Mouse (Mus musculus): Measurements from ENCODE around the gene Esam. TPM values are rescaled to one million over a fixed set of nuclear protein-coding genes. Genes with fewer than 3 reads are reported as not detected.

The Esam gene
- total RNA-seq, 2 experiments from 2014 or later: not detected

GRCm38 (mm10) chr9:37552536-37553293, 24.8 kb downstream of the Esam start, which contains the start of gene Nrgn:
TSS of gene Nrgn (minus strand) at chr9:37552904.
- ATAC-seq (replicated peaks; ENCODE audit: low FRiP score, poor library complexity, severe bottlenecking): peak; percentile 92

DNA sequence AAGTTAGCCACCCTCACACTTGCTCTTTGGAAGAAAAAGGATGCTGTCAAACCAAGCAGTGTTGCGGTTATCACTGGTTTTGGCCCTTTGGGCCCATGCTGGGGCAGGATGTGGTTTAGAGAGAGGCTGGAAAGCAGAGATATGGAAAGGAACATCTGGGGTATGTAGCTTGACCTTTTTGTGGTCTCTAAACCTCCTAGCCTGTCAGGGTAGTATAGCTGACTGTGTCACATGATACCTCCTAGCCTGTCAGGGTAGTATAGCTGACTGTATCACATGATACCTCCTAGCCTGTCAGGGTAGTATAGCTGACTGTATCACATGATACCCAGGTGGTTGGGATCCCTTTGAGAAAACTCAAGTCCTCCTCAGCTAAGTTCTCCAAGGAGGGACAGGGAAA, 26.4 kb downstream of the Esam start:
- no peak for ATAC-seq (replicated peaks; ENCODE audit: low FRiP score, poor library complexity, severe bottlenecking)

DNA sequence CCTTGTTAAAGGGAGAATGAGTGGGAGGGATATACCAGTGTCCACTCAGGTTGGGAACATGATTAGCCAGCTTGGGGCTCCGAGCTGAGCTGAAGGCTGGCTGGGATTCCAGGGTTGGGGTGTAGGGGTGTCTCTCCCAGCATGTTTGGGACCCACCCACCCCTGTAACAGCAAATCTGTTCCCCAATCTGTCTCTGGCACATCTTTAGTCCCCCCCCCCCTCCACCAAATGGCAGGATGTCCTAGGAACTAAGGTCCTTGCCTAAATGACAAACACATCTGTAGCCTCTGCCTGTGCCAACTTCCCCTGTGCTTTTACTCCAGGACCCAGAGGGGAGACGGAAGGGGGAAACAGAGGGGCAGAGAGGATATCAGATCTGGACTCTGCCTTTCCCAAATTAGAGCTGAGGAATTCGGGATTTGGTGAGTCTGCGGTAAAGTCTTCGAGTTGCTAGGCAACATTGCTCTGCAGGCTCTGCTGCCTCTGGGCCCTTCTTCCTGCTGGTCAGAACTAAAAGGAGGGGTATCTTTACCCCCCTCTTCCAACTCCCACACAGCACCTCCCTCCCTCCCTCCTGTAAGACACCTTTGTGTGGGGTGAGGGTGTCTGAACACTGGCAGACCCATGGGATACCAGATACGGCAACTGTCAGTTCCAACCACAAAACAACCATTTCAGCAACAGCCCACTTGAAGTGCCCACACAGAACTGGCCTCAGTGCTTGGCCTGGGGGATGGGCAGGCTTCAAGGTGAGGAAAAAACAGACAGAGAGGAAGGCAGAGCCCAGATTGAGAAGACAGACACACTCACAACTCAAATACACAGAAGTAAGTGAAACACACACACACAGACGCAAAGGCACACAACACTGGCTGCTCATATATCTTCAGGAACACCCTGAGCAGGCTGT, 27.2 kb downstream of the Esam start, which contains the start of gene Siae:
Gene Siae, plus strand, starts transcription at position 861 of the 911 bp plus-strand sequence.
- ATAC-seq (replicated peaks; ENCODE audit: low FRiP score, poor library complexity, severe bottlenecking): no peak

DNA sequence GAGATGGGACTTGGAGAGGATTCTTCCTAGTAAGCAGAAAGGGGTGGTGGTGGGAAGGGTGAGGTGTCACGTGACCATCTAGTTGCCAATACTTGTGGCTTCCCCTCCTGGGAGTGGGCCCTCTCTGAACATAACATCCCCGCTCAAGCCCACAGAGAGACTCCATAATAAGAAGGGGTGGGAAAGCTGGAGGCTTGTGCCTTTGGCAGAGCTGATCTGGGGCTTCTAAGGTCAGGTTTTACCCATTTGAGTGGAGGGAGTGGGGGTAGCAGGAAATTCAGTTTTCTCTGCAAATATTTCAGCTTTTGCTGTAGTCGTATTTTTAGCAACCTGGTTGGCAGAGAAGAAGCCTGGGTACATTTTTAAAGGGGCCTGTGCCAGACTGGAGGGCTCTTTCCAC, 28.5 kb downstream of the Esam start:
- ATAC-seq (replicated peaks; ENCODE audit: low FRiP score, poor library complexity, severe bottlenecking): no peak

DNA sequence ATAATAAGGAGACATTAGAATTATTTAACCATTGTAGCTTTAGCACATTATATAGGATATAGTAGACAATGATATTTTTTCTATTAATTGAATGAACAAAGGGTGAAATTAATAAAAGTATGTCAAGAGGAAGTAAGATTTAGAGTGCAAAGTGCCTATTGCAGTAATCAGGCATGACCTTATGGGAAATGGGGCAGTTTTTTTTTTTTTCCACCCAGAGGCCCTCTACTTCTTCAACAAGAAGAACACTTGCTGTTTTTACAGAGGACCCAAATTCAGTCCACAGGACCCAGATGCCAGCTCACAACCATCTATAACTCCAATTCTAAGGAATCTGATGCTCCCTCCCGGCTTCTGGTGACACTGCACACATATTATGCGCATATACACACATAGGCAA, 32.7 kb downstream of the Esam start:
- no peak for ATAC-seq (replicated peaks; ENCODE audit: low FRiP score, poor library complexity, severe bottlenecking)

- no peak for ATAC-seq (replicated peaks; ENCODE audit: low FRiP score, poor library complexity, severe bottlenecking)
Observed at GRCm38 (mm10) chr9:37563805-37564204, 35.9 kb downstream of the Esam start.

- ATAC-seq (replicated peaks; ENCODE audit: low FRiP score, poor library complexity, severe bottlenecking): no peak
Observed at GRCm38 (mm10) chr9:37567019-37567418, 39.1 kb downstream of the Esam start.

DNA sequence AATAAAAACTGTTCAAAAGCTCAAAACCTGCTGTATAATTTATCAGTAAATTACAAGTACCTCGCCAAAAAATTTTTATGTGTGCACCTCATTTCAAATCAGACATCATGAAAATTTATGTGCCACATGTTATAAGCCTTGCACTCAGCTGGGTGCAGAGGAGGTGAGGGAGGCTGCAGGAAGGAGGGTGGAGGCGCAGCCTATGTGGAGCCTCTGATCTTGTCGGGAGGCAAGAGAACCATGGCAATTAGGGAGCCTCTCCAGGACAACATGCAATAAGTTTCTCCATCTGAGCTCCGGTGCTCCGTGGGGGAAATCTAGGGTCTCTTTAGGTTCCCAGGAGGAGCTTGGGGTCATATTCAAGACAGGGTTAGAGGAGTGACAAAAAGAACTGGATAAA, 39.6 kb downstream of the Esam start:
- ATAC-seq (replicated peaks; ENCODE audit: low FRiP score, poor library complexity, severe bottlenecking): no peak

DNA sequence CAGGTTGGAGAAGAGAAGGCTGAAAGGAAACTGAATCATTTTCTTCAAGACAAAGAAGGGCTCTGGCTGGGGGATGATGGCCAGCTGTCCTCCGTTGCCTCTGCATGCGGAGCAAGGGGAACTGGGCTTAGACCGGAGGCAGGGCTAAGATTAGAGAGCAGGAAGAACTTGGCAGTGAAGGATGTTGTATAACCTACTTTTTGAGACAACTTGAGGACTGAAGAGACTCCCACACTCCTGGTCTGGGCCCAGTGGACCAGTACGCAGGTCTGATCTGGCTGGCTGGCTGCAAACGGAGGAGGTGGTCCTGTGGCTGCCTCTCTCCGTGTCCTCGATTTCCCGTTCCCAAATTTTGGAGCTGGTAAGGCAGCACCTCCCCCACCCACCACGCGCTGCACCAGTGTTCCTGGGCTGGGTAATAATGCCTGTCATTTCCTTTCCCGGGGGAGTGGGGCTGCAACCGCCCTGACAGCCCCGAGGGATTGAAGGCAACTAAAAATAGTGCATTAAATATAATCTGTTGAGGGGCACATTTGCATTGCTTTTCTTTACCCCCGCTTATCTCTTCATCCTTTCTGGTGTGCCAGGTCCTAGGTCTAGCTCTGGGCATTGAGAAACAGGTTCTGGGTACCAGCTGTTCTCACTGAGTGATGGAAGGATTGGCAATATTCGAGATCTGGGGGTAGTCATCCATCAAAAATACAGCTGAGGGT, 40.2 kb downstream of the Esam start:
- ATAC-seq (replicated peaks; ENCODE audit: low FRiP score, poor library complexity, severe bottlenecking): no peak; the same call in 1 of the 2 replicates

GRCm38 (mm10) chr9:37568605-37569214, 40.8 kb downstream of the Esam start:
- ATAC-seq (replicated peaks; ENCODE audit: low FRiP score, poor library complexity, severe bottlenecking): no peak

GRCm38 (mm10) chr9:37569231-37569835, 41.5 kb downstream of the Esam start:
- ATAC-seq (replicated peaks; ENCODE audit: low FRiP score, poor library complexity, severe bottlenecking): no peak

DNA sequence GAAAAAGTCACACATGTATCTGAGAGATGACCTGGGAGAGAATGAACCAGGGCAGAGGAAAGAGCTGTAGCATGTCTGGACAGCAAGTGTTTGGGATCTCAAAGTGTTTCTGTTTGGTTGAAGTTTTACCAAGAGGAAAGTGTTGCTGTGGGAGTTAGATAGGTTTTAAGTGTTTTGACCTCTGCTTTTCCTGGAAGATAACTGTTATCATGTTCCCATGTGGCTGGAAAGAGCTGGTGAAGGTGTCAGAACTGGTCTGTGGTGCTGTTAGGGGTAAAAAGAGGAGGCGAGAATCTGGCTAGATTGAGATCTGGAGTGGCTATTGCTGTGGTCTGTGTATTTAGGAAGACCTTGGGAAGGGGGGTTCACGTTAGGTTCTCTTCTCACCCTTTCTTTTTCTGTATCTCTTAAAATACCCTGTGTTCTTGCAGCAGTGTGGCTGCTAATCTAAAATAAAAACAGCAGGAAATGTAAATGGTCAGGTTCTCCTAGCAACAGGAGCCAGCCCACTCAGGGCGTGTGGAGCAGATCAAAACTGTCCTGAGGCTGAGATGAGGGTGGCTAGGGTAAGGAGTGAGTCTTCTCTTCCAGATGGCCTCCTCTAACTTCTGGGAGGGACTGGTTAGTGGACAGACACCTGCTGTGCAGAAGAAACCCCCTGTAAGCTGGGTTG, 44.5 kb downstream of the Esam start:
- ATAC-seq (replicated peaks; ENCODE audit: low FRiP score, poor library complexity, severe bottlenecking): no peak

DNA sequence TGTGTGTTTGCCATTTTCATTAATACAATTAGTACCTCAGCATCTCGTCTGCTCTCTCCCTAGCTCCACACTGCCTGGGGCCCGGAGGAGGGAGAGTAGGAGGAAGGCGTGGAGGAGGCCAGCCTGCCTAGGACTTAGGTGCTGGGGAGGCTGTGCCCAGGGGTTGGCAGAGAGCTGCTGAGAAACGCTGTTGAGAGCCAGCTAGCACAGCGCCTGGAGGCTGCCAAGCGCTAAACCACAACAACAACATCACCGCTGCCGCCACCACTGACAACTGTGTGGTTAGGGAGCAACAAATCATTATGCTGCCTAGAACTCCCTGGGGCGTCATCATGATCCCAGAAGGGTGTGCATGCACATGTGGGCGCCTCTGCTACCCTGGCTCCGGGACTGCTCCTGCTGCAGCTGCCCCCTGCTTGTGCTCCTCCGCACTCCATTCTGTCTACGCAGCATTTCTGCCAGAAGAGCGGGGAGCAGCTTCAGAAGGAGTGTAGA, 48.6 kb downstream of the Esam start:
- ATAC-seq (replicated peaks; ENCODE audit: low FRiP score, poor library complexity, severe bottlenecking): no peak

- ATAC-seq (replicated peaks; ENCODE audit: low FRiP score, poor library complexity, severe bottlenecking): no peak
Observed at GRCm38 (mm10) chr9:37583594-37583993, 55.7 kb downstream of the Esam start.

DNA sequence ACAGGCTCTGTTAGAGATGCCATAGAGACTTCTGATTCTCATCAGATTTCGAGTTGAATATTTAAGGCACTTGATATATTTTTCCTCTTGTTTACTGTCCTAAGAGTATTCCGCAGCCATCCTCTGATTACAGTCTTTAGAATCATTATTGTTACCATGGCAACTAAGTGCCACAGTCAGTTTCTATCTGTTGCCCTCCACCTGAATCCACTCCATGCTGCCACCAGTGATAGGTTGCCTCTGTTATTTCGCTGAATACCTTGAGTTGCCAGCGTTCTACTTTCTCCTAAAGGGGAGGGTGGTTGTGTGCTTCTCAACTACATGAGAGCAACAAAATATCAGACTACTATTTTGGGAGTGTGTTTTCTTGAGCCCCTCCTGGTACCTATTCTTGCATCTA, 58.8 kb downstream of the Esam start:
- ATAC-seq (replicated peaks; ENCODE audit: low FRiP score, poor library complexity, severe bottlenecking): no peak
